Mouse (Mus musculus): Measurements from ENCODE around the gene Akr1e1.

- TF ChIP-seq CTCF (IDR thresholded peaks at IDR 0.05; ENCODE audit: extremely low read depth, insufficient read depth, insufficient read length, insufficient replicate concordance) (no peak), POLR2A (IDR thresholded peaks at IDR 0.05; ENCODE audit: low read depth, low read length) (no peak)
Observed at GRCm38 (mm10) chr13:4658346-4658745, 49.4 kb upstream of the Akr1e1 start.
